Mouse (Mus musculus) hindbrain, embryonic 10.5 days (tissue): Measurements from ENCODE around the gene Syngr2. TPM values are rescaled to one million over a fixed set of nuclear protein-coding genes. Genes with fewer than 3 reads are reported as not detected.
"Not testable (repeated sequence)": the region's sequence is repeated elsewhere in the genome, so short reads cannot be mapped to it uniquely, and the experiment has no call there.

Experiments
- DNase-seq: peaks from one replicate; pipeline ENCODE4 v3.0.0-alpha.2; 2017; ENCODE audit warnings: low spot score
- H3K27ac ChIP-seq: fragments of 300-500 bp; sonication (generic); 2 replicates; pipeline ENCODE4 v1.5.1; 2016; ENCODE audit warnings: mild to moderate bottlenecking, moderate library complexity
- H3K27me3 ChIP-seq: fragments of 300-500 bp; sonication (generic); 2 replicates; pipeline ENCODE4 v1.6.1; 2016; ENCODE audit warnings: mild to moderate bottlenecking; ENCODE audit not compliant: poor library complexity, insufficient read depth, severe bottlenecking
- H3K36me3 ChIP-seq: fragments of 300-500 bp; sonication (generic); 2 replicates; pipeline ENCODE4 v1.6.1; 2016; ENCODE audit warnings: mild to moderate bottlenecking, moderate library complexity
- H3K4me1 ChIP-seq: fragments of 300-500 bp; sonication (generic); replicated peaks from 2 replicates; pipeline ENCODE4 v1.6.1; 2016; ENCODE audit warnings: mild to moderate bottlenecking
- H3K4me3 ChIP-seq: fragments of 300-500 bp; sonication (generic); 2 replicates; pipeline ENCODE4 v1.5.1; 2016; ENCODE audit warnings: mild to moderate bottlenecking, moderate library complexity
- H3K9me3 ChIP-seq: fragments of 300-500 bp; sonication (generic); 2 replicates; pipeline ENCODE4 v1.6.1; 2016; ENCODE audit warnings: mild to moderate bottlenecking, moderate library complexity
- WGBS: fragments of 180-500 bp; shearing (Covaris S2); methylation state at CpG from one replicate; pipeline ENCODE4 v1.1.7; 2016; 5-methylcytosine and 5-hydroxymethylcytosine counted together
- polyA plus RNA-seq: library from polyadenylated mRNA; unstranded; fragments of >200 nt; fragmentation: Nextera tagmentation; extraction: Ambion mirVana; gene quantifications from 2 replicates; pipeline ENCODE4 v1.2.1, GENCODE M21; 2016

Gene Syngr2
- polyA plus RNA-seq, 1 experiment from 2014 or later, result 33.7 TPM

- 85% methylated on average over 7 of the region's 7 CpGs for WGBS
- DNase-seq, result no peak
- H3K4me3 ChIP-seq, result no peak overlapping the region
- H3K27ac ChIP-seq, result no peak overlapping the region
- H3K4me1 ChIP-seq, result peaks cover 18% of the 10 kb centered on the region
- H3K9me3 ChIP-seq, result no peaks in the 10 kb centered on the region
- H3K36me3 ChIP-seq, result no peaks in the 10 kb centered on the region
- H3K27me3 ChIP-seq, result no peaks in the 10 kb centered on the region
Observed at GRCm38 (mm10) chr11:117800038-117800437, 9.4 kb upstream of the Syngr2 start.

DNA sequence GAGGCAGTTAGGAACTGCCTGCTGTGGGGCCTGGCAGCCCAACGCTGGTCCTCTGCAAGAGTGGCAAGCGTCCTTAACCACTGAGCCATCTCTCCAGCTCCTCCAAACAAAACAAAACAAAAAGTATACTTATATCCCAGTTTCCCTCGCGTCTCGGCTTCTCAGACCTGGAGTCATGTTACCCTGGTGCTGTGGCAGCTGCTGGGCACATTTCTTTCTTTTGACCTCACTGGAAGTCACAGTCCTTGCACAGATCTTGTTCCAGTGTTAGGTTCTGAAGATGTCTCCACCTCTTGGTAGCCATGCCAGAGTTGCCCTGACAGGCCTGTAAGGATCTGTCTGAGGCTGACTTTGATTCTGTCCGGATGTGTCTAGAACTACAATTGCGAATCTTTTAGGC lies 7.8 kb upstream of the Syngr2 start:
- H3K4me3 ChIP-seq, result no peak overlapping the region
- peaks cover 14% of the 10 kb centered on the region for H3K4me1 ChIP-seq
- DNase-seq, result no peak
- H3K27ac ChIP-seq, result no peak overlapping the region
- no peaks in the 10 kb centered on the region for H3K36me3 ChIP-seq
- H3K9me3 ChIP-seq, result no peaks in the 10 kb centered on the region
- WGBS, result 75% methylated on average over 7 of the region's 7 CpGs
- H3K27me3 ChIP-seq, result no peaks in the 10 kb centered on the region

DNA sequence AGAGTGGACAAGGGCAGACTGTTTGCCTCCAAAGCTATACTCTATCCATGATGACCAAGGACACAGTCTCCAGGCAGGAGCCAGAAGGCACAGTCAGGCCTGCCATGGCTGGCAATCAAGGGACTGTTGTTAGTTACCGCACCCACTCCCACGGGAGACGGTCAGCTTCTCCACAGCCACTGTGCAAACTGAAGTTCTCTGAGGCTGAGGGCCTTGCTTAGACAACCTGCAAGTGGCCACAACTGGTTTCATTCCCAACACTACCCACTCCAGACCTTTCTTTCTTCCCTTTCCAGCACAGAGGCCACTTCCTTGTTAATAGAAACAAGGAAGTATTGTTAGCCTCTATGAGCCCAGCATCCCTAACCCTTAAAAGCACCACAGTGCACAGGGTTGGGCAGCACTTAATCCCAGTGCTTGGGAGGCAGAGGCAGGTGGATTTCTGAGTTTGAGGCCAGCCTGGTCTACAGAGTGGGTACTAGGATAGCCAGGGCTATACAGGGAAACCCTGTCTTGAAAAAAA lies 6.2 kb upstream of the Syngr2 start:
- 92% methylated on average over 3 of the region's 3 CpGs for WGBS
- Histone ChIP-seq H3K4me1 (peaks cover 5% of the 10 kb centered on the region), H3K36me3 (no peaks in the 10 kb centered on the region), H3K4me3 (no peak overlapping the region), H3K27me3 (no peaks in the 10 kb centered on the region), H3K27ac (no peak overlapping the region), H3K9me3 (no peaks in the 10 kb centered on the region)
- DNase-seq, result no peak

DNA sequence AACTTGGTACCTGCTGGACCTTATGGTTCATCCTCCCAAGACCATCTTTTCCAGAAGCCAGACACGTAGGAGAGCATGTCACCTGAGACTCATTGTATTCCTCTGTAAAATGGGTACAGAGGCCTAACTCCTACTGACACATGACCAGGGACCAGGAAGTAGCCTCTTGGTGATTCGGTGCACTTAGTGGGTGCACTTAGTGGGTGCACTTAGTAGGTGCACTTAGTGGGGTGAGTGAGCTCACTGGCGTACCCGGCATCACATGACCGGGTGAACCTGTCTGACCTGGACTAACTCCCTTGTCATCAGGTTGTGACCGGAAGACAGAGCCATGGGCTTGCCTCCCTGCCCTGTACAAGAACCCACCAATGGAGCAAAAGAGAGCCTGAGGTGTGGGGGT lies 2.7 kb upstream of the Syngr2 start:
- no peak for DNase-seq
- peaks cover 4% of the 10 kb centered on the region for H3K36me3 ChIP-seq
- no peak overlapping the region for H3K27ac ChIP-seq
- H3K4me3 ChIP-seq, result no peak overlapping the region
- no peaks in the 10 kb centered on the region for H3K9me3 ChIP-seq
- H3K27me3 ChIP-seq, result no peaks in the 10 kb centered on the region
- 91% methylated on average over 6 of the region's 6 CpGs for WGBS
- peaks cover 28% of the 10 kb centered on the region for H3K4me1 ChIP-seq

GRCm38 (mm10) chr11:117810401-117811046 lies 1.1 kb downstream of the Syngr2 start:
- under 1% methylated on average over 21 of the region's 21 CpGs for WGBS
- Histone ChIP-seq H3K27me3 (no peaks in the 10 kb centered on the region), H3K4me1 (peaks cover 28% of the 10 kb centered on the region), H3K9me3 (no peaks in the 10 kb centered on the region), H3K4me3 (peak overlapping the region; percentile 90), H3K27ac (peak overlapping the region; percentile 84), H3K36me3 (peaks cover 41% of the 10 kb centered on the region)
- DNase-seq, result peak; percentile 80

GRCm38 (mm10) chr11:117813867-117814266 lies 4.4 kb downstream of the Syngr2 start:
- H3K36me3 ChIP-seq, result peaks cover 75% of the 10 kb centered on the region

DNA sequence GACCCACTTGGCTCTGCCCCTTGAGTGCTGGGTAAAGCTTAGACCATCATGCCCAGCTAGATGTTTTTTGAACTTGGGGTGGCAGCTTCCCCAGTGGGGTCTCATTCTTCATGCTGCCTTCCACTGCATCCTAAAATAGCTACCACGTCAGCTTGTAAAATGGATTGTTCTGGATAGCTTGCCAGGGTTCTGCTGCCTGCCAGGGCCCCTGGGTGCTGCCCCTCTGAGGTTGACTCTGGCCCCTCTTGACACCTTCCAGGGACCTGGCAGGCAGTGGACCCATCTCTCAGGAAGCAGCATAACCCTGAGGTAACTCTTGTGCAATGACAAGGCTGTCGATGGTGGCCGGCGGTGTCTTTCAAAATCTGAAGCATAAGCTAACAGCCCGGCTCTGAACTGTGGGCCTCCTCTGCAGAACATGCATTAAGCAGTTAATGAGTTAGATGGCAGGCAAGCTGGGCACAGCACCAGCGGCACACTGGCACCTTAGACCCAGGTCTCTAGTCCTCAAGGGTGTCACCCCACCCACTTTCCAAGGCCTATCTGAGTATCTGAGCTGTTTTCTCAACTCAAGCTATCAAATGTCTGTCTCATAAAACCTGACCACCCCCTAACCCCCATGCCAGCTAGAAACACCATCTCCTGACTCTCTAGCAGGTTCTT lies 5.4 kb downstream of the Syngr2 start:
- H3K36me3 ChIP-seq, result peaks cover 85% of the 10 kb centered on the region
- peaks cover 32% of the 10 kb centered on the region for H3K4me1 ChIP-seq
- no peaks in the 10 kb centered on the region for H3K9me3 ChIP-seq
- H3K27ac ChIP-seq, result no peak overlapping the region
- WGBS, result 92% methylated on average over 6 of the region's 6 CpGs
- H3K4me3 ChIP-seq, result no peak overlapping the region
- no peak for DNase-seq
- H3K27me3 ChIP-seq, result no peaks in the 10 kb centered on the region

More at GRCm38 (mm10) chr11:117813867-117814266, 4.4 kb downstream of the Syngr2 start:
- no peak overlapping the region for H3K27ac ChIP-seq
- no peaks in the 10 kb centered on the region for H3K27me3 ChIP-seq
- H3K9me3 ChIP-seq, result no peaks in the 10 kb centered on the region
- DNase-seq, result no peak
- peaks cover 33% of the 10 kb centered on the region for H3K4me1 ChIP-seq
- 84% methylated on average over 5 of the region's 5 CpGs for WGBS
- H3K4me3 ChIP-seq, result no peak overlapping the region

GRCm38 (mm10) chr11:117815850-117816249 lies 6.4 kb downstream of the Syngr2 start:
- 89% methylated on average over 9 of the region's 9 CpGs for WGBS
- not testable (repeated sequence) for DNase-seq, H3K27me3 ChIP-seq, H3K4me3 ChIP-seq, H3K9me3 ChIP-seq, H3K27ac ChIP-seq
- Histone ChIP-seq H3K4me1 (peaks cover 22% of the 10 kb centered on the region), H3K36me3 (peaks cover 95% of the 10 kb centered on the region)

DNA sequence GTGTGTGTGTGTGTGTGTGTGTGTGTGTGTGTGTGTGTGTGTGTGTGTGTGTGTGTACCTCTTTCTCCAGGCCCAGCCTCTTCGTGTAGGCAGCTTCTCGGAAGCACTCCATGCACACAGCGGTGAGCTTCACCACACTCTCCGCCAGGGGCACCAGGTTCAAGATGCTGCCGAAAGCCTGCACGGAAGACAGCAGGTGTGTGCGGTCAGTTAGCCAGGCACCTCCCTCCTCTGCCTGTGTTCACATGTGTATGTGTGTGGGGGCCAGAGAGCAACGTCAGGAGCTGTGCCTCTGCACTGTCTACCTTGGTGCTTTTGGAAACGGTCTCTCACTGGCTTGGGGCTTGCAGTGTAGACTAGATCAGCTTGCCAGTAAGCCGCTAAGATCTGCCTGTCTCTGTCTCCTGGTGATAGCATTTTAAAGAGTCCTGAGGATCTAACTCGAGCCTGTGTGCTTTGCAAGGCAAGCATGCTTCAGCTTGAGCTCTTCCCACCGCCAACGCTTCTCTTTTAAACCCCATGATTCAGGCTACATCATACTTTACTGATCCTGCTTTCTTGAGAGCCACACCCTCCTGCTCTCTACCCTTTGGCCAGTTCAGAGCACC lies 7.0 kb downstream of the Syngr2 start:
- no peak overlapping the region for H3K4me3 ChIP-seq
- H3K4me1 ChIP-seq, result peaks cover 16% of the 10 kb centered on the region; the same call in 1 of the 2 replicates
- H3K27me3 ChIP-seq, result no peaks in the 10 kb centered on the region
- DNase-seq, result no peak
- 87% methylated on average over 13 of the region's 13 CpGs for WGBS
- peaks cover 100% of the 10 kb centered on the region for H3K36me3 ChIP-seq
- H3K9me3 ChIP-seq, result no peaks in the 10 kb centered on the region
- no peak overlapping the region for H3K27ac ChIP-seq

DNA sequence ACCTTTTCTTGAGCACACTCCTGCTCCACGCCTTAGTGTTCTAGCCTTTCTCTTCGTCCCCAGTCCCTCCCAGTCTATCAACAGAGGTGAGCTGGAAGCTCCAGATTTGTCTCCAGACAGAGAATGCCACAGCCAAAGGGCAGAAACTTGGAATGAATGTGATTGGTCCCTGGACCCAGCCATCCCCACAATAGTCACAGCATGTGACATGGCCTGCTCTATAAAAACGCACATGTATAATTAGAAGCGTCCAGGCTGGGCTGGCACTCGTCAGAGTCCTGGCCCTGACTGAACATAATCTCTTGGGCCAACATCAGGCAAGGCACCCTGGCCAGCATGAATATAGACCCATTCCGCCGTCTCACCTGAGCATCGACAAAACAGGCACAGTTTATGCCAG lies 9.6 kb downstream of the Syngr2 start:
- WGBS, result 79% methylated on average over 8 of the region's 8 CpGs
- Histone ChIP-seq H3K36me3 (peaks cover 100% of the 10 kb centered on the region), H3K4me1 (peaks cover 28% of the 10 kb centered on the region), H3K4me3 (no peak overlapping the region), H3K27me3 (no peaks in the 10 kb centered on the region), H3K9me3 (no peaks in the 10 kb centered on the region), H3K27ac (0 out of 2 replicates have a peak overlapping the region, but pooled peaks have one; percentile 16)
- DNase-seq, result no peak

DNA sequence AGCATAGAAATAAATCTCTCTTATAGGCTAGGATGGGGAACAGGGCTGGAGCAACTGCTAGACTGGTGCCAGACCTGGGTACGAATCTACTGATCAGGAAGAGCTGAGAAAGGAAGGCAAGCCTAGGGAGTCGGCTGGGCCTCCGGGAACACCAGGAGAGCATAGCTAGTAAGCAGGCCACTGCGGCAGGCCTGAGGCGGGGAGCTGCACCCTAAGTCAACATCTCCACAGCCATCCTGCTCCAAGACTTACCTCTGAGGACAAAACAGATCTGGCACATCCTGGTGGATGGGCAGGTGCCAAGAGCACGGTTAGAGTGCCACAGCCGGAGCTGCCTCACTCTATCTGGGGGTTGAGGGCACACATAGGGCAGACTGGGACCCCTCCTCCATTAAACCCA lies 10.7 kb downstream of the Syngr2 start:
- no peak overlapping the region for H3K4me3 ChIP-seq
- H3K27me3 ChIP-seq, result no peaks in the 10 kb centered on the region
- peaks cover 90% of the 10 kb centered on the region for H3K36me3 ChIP-seq
- no peak for DNase-seq
- H3K4me1 ChIP-seq, result peaks cover 38% of the 10 kb centered on the region
- 95% methylated on average over 7 of the region's 7 CpGs for WGBS
- no peaks in the 10 kb centered on the region for H3K9me3 ChIP-seq
- H3K27ac ChIP-seq, result no peak overlapping the region

DNA sequence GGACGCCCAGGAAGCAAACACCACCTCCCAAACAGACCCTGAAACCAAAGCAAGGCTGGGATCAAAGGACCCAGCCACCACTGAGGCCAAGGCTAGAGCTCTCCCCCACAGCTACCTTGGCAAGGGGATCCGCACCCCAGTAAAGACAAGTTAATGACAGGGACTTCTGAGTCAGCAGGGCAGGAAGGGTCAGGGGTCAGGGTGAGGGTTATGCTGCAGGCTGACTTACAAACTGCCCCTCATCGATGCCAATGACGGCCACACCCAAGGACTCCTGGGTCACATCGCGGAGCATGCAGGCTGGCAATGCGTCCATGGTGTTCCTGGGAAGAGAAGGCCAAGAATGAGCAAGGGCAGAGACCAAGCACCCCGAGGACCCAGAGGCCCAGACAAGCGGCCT lies 12.4 kb downstream of the Syngr2 start:
- H3K9me3 ChIP-seq, result no peaks in the 10 kb centered on the region
- no peak overlapping the region for H3K4me3 ChIP-seq
- no peak for DNase-seq
- H3K36me3 ChIP-seq, result peaks cover 73% of the 10 kb centered on the region
- no peak overlapping the region for H3K27ac ChIP-seq
- no peaks in the 10 kb centered on the region for H3K27me3 ChIP-seq
- H3K4me1 ChIP-seq, result peaks cover 55% of the 10 kb centered on the region
- WGBS, result 91% methylated on average over 9 of the region's 9 CpGs

DNA sequence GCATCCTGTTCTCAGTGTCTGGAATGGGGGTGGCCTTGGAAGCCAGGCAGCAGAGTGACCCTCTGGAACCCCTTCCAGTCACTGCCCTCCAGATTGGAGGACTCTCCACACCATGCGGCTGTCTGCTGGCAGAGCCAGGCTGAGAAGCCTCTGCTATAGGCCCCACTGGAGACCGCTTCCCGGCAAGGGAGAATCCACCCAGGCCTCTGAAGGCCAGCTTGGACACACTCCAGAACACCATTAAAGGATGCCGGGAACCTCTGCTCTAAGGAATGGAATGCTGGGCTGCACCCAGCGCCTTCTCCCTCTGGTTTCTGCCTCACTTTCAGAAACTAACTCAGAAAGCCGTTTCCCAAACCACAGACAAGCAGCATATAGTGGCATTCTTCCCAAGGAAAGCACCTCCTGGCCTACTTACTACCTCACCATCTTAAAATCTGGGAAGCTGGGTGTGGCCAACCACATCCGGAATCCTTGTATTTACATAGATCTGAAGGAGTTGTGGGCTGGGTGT lies 13.3 kb downstream of the Syngr2 start:
- DNase-seq, result no peak
- H3K9me3 ChIP-seq, result no peaks in the 10 kb centered on the region
- WGBS, result 95% methylated on average over 7 of the region's 7 CpGs
- no peak overlapping the region for H3K27ac ChIP-seq
- no peak overlapping the region for H3K4me3 ChIP-seq
- H3K27me3 ChIP-seq, result no peaks in the 10 kb centered on the region
- H3K36me3 ChIP-seq, result peaks cover 64% of the 10 kb centered on the region
- peaks cover 61% of the 10 kb centered on the region for H3K4me1 ChIP-seq
